Mouse (Mus musculus) kidney, embryonic 14.5 days (tissue): ENCODE measurements around the gene Epb41l3. TPM values are rescaled to one million over a fixed set of nuclear protein-coding genes. Genes with fewer than 3 reads are reported as not detected.

Experiments used
- ATAC-seq: fragments of 200-750 bp; cut with Nextera tagmentation; 2 replicates; pipeline ENCODE4 v1.8.0; 2017; ENCODE audit warnings: moderate number of reproducible peaks, mild to moderate bottlenecking, moderate TSS enrichment, moderate library complexity; ENCODE audit not compliant: low FRiP score, low TSS enrichment
- H3K27ac ChIP-seq: fragments of 300-500 bp; sonication (generic); 2 replicates; pipeline ENCODE4 v1.5.1; 2014; ENCODE audit warnings: low read depth, mild to moderate bottlenecking, low read length, moderate library complexity, mixed read lengths
- H3K27me3 ChIP-seq: fragments of 300-500 bp; sonication (generic); 2 replicates; pipeline ENCODE4 v1.6.1; 2014; ENCODE audit warnings: mild to moderate bottlenecking, low read length; ENCODE audit not compliant: control insufficient read depth, insufficient read depth
- H3K36me3 ChIP-seq: fragments of 300-500 bp; sonication (generic); 2 replicates; pipeline ENCODE4 v1.6.1; 2014; ENCODE audit warnings: low read length, mixed read lengths; ENCODE audit not compliant: control insufficient read depth, insufficient read depth
- H3K4me1 ChIP-seq: fragments of 300-500 bp; sonication (generic); 2 replicates; pipeline ENCODE4 v1.6.1; 2014; ENCODE audit warnings: low read length, mixed read lengths; ENCODE audit not compliant: control insufficient read depth, insufficient read depth
- H3K4me2 ChIP-seq: fragments of 300-500 bp; sonication (generic); replicated peaks from 2 replicates; pipeline ENCODE4 v1.6.1; 2014; ENCODE audit warnings: low read depth, mild to moderate bottlenecking, low read length
- H3K4me3 ChIP-seq: fragments of 300-500 bp; sonication (generic); 2 replicates; pipeline ENCODE4 v1.5.1; 2014; ENCODE audit warnings: mild to moderate bottlenecking, low read length
- H3K9ac ChIP-seq: fragments of 300-500 bp; sonication (generic); 2 replicates; pipeline ENCODE4 v1.6.1; 2014; ENCODE audit warnings: low read depth, mild to moderate bottlenecking, low read length, moderate library complexity
- H3K9me3 ChIP-seq: fragments of 300-500 bp; sonication (generic); 2 replicates; pipeline ENCODE4 v1.6.1; 2016; ENCODE audit warnings: low read length; ENCODE audit not compliant: control insufficient read depth
- WGBS: fragments of 180-500 bp; shearing (Covaris S2); extraction: QIAGEN DNeasy Blood & Tissue Kit; methylation state at CpG from one replicate; pipeline ENCODE4 v1.1.7; 2014; 5-methylcytosine and 5-hydroxymethylcytosine counted together
- polyA plus RNA-seq: library from polyadenylated mRNA; unstranded; fragments of >200 nt; fragmentation: Nextera tagmentation; extraction: Ambion mirVana; gene quantifications from 2 replicates; pipeline ENCODE4 v1.2.1, GENCODE M21; 2014

Epb41l3 gene
- polyA plus RNA-seq, 1 experiment from 2014 or later: 29.7 TPM

DNA sequence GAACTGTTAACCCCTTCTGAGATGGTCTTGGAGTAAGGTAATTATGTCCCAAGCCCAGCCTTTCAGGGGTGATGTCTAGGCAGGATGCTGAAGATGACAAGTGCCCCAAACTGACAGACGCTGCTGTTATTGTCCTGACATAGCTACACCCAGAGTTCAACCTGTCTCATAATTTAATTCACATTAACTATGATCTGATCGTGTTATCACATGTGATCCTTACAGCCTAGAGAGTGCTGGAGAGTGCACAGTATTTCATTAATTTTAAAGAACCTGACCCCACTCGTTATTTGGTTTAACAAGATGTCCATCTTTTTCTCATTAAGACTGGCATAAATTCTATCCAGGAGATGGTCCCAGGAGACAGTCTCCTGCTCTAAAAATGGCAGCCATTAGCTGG is 112.3 kb downstream of the Epb41l3 start:
- 59% methylated on average over 3 of the region's 3 CpGs for WGBS
- Histone ChIP-seq H3K4me2 (no peak overlapping the region), H3K27ac (no peak overlapping the region), H3K9me3 (no peaks in the 10 kb centered on the region), H3K9ac (no peak overlapping the region), H3K36me3 (no peaks in the 10 kb centered on the region), H3K4me3 (no peak overlapping the region), H3K27me3 (no peaks in the 10 kb centered on the region), H3K4me1 (no peaks in the 10 kb centered on the region)
- no peak for ATAC-seq

DNA sequence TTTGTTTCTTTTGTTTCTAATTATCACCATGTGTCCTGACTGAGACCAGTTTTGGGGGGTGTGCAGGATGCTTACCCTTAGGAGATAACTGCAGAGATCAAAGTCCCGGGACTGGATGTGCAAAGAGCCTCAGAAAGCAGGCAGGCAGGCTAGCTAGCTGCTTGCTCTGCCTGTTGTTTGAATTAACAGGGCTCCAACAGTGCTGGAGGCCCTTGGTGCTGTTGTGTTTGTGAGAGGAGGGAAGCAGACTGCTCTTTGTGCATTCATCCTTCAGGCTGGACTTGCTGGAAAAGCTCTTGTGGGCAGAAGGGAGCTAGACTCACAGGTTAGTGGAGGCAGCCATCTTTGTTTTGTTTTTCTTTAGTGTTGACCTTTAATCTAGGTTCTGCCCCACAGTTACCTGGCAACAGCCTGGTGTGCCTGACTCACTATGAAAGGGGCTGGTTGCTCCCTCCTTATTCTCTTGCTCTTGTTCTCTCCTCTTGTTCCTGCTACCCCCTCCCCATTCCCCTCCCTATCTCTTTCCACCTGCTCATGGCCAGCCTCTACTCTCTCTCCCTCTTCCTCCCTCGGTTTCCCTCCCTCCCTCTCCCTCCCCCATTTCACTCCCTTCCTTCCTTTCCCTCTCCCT is 117.5 kb downstream of the Epb41l3 start:
- Histone ChIP-seq H3K4me3 (no peak overlapping the region), H3K36me3 (no peaks in the 10 kb centered on the region), H3K9ac (no peak overlapping the region), H3K4me1 (no peaks in the 10 kb centered on the region), H3K9me3 (no peaks in the 10 kb centered on the region), H3K27ac (no peak overlapping the region), H3K4me2 (no peak overlapping the region), H3K27me3 (no peaks in the 10 kb centered on the region)
- 18% methylated on average over 2 of the region's 2 CpGs for WGBS
- ATAC-seq: no peak

DNA sequence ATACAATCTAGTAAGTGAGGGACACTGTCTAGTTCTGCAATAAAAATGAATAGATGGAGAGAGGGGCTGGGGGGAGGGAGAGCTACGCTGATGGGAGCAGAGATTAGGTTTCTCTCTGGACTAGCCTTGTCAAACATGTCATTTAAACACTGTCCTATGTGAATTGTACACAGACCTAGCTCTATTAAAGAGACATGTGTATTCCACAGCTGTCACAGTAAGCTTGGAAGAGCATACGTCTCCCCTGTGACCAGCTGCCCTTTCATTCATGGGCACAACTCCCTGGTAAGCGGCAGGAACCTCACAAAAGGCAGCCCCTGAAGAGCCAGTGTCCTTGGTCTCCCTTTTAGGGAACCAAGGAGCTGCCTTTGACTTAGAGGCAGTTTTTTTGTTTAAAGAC is 119.1 kb downstream of the Epb41l3 start:
- Histone ChIP-seq H3K4me2 (no peak overlapping the region), H3K9ac (no peak overlapping the region), H3K4me1 (0 out of 2 replicates have a peak, but pooled peaks cover 3% of the 10 kb centered on the region), H3K27ac (no peak overlapping the region), H3K4me3 (no peak overlapping the region), H3K9me3 (no peaks in the 10 kb centered on the region), H3K36me3 (no peaks in the 10 kb centered on the region), H3K27me3 (no peaks in the 10 kb centered on the region)
- 32% methylated on average over 3 of the region's 3 CpGs for WGBS
- no peak for ATAC-seq

DNA sequence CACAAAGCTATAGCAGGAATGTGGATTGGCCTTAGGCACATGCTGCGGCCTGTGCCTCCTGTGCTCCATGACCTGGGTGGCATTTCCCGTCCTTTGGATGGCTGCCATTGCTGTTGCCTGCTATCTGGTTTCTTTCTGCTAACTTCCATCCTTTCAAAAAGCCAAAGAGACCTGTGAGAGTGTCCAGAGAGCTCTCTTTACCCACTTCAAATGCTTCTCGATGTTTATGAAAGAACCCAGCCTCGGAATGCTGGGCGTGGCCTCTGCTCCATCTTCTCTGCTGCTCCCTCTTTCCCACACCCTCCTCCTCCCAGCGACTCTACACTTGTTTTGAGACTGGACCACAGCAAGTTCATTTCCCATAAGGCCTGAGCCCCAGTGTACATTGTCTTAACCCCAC is 120.3 kb downstream of the Epb41l3 start:
- H3K4me1 ChIP-seq: 0 out of 2 replicates have a peak, but pooled peaks cover 3% of the 10 kb centered on the region
- no peaks in the 10 kb centered on the region for H3K36me3 ChIP-seq
- WGBS: 80% methylated on average over 6 of the region's 6 CpGs
- H3K4me2 ChIP-seq: no peak overlapping the region
- H3K4me3 ChIP-seq: no peak overlapping the region
- H3K27ac ChIP-seq: no peak overlapping the region
- no peak overlapping the region for H3K9ac ChIP-seq
- ATAC-seq: no peak
- H3K9me3 ChIP-seq: no peaks in the 10 kb centered on the region
- no peaks in the 10 kb centered on the region for H3K27me3 ChIP-seq

DNA sequence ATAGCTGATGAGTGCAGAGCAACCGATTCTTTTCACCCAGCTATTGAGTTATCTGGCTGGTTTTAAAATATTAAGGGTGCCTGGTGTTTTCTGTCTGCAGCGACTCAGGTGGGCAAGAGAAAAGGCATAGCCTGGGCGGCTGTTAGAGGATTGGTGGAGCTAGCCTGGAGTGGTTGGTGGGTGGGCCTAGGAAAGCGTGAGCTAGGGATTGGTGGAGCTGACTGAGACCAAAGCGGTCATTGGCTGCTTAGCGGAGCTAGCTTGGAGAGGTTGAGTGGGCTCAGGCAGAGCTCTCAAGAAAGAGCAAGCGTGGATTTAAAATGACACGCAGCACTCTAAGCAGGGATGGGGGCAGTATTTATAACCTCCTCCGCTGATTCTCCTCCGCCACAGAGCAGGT is 121.2 kb downstream of the Epb41l3 start:
- no peak for ATAC-seq
- H3K9ac ChIP-seq: no peak overlapping the region
- H3K4me3 ChIP-seq: no peak overlapping the region
- no peak overlapping the region for H3K27ac ChIP-seq
- 0 out of 2 replicates have a peak, but pooled peaks cover 3% of the 10 kb centered on the region for H3K4me1 ChIP-seq
- H3K36me3 ChIP-seq: no peaks in the 10 kb centered on the region
- no peak overlapping the region for H3K4me2 ChIP-seq
- no peaks in the 10 kb centered on the region for H3K27me3 ChIP-seq
- no peaks in the 10 kb centered on the region for H3K9me3 ChIP-seq
- WGBS: 89% methylated on average over 10 of the region's 10 CpGs

DNA sequence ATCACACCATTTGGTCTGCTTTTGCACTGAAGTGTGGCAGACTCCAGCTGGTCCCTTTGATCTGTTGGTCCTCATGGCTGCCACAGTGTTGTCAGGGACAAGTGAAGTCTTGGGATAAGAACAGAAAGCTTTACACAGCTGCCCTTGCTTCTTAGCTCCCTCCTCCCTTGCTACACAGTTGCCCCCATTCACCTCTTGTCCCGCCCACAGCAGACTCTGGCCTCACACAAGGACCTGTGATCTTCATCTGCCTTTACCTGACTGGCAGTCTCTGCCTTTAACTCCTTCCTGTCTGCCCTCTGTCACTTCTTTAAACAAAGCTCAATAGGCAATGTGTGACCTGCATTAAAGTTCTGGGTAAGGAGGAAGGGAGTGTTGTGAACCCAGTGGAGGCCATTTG is 123.3 kb downstream of the Epb41l3 start:
- no peak overlapping the region for H3K27ac ChIP-seq
- no peak overlapping the region for H3K9ac ChIP-seq
- H3K4me3 ChIP-seq: no peak overlapping the region
- no peak overlapping the region for H3K4me2 ChIP-seq
- WGBS: 0% methylated on average over 1 of the region's 1 CpGs
- 0 out of 2 replicates have a peak, but pooled peaks cover 3% of the 10 kb centered on the region for H3K4me1 ChIP-seq
- H3K9me3 ChIP-seq: no peaks in the 10 kb centered on the region
- H3K27me3 ChIP-seq: no peaks in the 10 kb centered on the region
- no peaks in the 10 kb centered on the region for H3K36me3 ChIP-seq
- no peak for ATAC-seq

DNA sequence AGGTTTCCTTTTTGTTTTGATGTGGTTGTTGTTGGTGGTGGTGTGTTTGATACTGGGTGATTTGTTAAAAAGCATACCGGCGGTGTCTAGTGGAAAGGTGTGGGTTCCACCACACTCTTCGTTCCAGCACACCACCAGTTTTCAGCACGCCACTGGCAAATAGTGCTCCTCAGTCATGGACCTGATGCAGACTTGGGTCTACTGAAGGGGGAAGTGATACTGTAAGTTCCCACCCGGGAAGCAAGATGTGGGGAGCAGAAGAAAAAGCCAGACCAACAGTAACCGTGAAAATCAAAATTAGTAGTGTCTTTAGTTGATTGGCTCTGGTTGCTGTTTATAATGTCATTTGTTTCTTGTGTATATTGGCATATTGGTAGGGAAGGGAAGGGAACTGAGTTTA is 124.3 kb downstream of the Epb41l3 start:
- ATAC-seq: no peak
- Histone ChIP-seq H3K27me3 (no peaks in the 10 kb centered on the region), H3K9ac (no peak overlapping the region), H3K36me3 (no peaks in the 10 kb centered on the region), H3K4me2 (no peak overlapping the region), H3K4me3 (no peak overlapping the region), H3K27ac (no peak overlapping the region), H3K9me3 (no peaks in the 10 kb centered on the region), H3K4me1 (0 out of 2 replicates have a peak, but pooled peaks cover 3% of the 10 kb centered on the region)
- WGBS: 81% methylated on average over 6 of the region's 6 CpGs

DNA sequence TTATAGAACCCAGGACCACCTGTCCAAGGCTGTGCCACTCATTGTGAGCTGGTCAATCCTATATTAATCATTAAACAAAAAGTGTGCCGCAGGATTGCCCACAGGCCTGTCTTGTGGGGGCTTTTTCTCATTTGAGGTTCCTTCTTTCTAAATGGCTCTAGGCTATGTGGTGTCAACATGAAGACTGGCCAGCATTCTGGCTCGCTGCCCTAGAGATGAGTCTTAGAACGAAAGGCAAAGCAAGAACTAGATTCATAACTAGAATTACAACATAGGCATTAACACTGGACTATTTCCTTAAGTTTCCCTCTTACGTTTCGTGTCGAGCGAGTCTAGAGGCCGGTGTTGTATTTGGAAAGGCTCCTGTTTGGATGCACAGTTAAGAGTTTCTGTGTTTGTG is 125.5 kb downstream of the Epb41l3 start:
- H3K36me3 ChIP-seq: no peaks in the 10 kb centered on the region
- H3K9me3 ChIP-seq: no peaks in the 10 kb centered on the region
- H3K9ac ChIP-seq: no peak overlapping the region
- 0 out of 2 replicates have a peak, but pooled peaks cover 3% of the 10 kb centered on the region for H3K4me1 ChIP-seq
- WGBS: 95% methylated on average over 8 of the region's 8 CpGs
- no peaks in the 10 kb centered on the region for H3K27me3 ChIP-seq
- no peak for ATAC-seq
- no peak overlapping the region for H3K27ac ChIP-seq
- no peak overlapping the region for H3K4me3 ChIP-seq
- H3K4me2 ChIP-seq: no peak overlapping the region

DNA sequence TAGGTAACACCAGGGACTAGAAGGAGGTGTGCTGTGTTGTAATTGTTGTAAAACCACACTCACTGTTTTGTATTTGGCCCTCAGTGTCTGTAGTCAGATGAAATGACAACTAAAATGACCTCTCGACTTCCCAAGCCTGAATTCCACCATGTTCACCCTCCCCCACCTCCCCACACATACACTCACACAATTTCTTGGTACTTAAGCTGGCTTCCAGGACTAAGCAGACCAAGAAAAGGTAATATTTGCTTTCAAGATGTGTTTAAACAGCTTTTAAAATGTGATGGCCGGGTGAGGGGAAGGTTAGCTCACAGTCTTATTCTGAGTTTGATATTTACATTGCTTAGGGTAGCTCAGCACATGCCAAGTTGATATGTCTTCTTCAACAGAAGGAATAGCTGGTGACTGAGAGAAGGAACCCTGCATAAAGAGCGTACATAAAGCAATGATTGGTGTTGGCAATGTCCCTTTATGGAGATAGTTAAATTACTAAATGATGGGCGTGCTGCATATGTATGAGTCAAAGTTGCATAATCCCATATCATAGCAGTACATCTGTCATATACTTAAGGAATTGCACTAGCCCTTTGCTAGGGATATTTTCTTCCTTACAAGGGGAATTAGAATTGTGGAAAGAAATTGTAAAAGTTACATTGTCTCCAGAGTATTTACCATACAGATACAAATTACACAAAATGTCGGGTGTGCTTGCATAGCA is 130.0 kb downstream of the Epb41l3 start:
- H3K9ac ChIP-seq: no peak overlapping the region
- H3K4me3 ChIP-seq: no peak overlapping the region
- H3K27ac ChIP-seq: no peak overlapping the region
- no peak overlapping the region for H3K4me2 ChIP-seq
- H3K4me1 ChIP-seq: no peaks in the 10 kb centered on the region
- ATAC-seq: no peak
- 90% methylated on average over 5 of the region's 5 CpGs for WGBS
- H3K9me3 ChIP-seq: no peaks in the 10 kb centered on the region
- no peaks in the 10 kb centered on the region; the same call in 1 of the 2 replicates for H3K36me3 ChIP-seq
- H3K27me3 ChIP-seq: no peaks in the 10 kb centered on the region
